Mouse (Mus musculus): ENCODE measurements around the gene Il1rl1. TPM values are rescaled to one million over a fixed set of nuclear protein-coding genes. Genes with fewer than 3 reads are reported as not detected.

Il1rl1 gene
- polyA plus RNA-seq, 1 experiment from 2014 or later, result 1.0 TPM

DNA sequence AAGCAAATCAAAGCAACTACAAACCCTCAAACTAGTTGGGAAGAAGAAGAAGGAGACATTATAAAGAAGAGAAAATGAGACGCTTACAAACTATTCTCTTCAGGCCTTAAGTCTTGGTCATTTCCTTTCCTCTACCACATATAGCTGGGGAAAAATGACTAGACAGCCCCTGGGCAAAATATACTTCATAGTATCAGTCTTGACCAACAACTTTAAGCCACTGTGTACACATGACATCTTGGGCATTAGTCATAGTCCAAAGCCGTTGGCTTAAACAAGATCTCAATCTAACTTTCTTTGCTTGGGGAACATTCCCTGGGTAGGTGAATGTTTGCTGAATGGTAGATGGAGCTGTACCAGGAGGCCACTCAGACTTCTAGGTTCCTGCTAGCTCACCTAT is 12.3 kb upstream of the Il1rl1 start:
- no peaks in the 10 kb centered on the region for H3K9me3 ChIP-seq (ENCODE audit: low read depth, low read length)
- DNase-seq (no peak), ATAC-seq (ENCODE audit: insufficient read depth) (no peak)
- H3K4me3 ChIP-seq (ENCODE audit: low read depth, low read length), result no peak overlapping the region
- no peak overlapping the region for H3K27ac ChIP-seq (ENCODE audit: low read depth)
- TF ChIP-seq CTCF (IDR thresholded peaks at IDR 0.05; ENCODE audit: low read depth), result no peak
- no peaks in the 10 kb centered on the region for H3K27me3 ChIP-seq (ENCODE audit: insufficient read depth, low read length)
- no peak overlapping the region for H3K4me2 ChIP-seq
- no peaks in the 10 kb centered on the region for H3K36me3 ChIP-seq (ENCODE audit: insufficient read depth)
- H3K4me1 ChIP-seq (ENCODE audit: insufficient read depth), result no peaks in the 10 kb centered on the region
- H3K9ac ChIP-seq, result no peak overlapping the region
- 80% methylated on average over 2 of the region's 2 CpGs for WGBS

DNA sequence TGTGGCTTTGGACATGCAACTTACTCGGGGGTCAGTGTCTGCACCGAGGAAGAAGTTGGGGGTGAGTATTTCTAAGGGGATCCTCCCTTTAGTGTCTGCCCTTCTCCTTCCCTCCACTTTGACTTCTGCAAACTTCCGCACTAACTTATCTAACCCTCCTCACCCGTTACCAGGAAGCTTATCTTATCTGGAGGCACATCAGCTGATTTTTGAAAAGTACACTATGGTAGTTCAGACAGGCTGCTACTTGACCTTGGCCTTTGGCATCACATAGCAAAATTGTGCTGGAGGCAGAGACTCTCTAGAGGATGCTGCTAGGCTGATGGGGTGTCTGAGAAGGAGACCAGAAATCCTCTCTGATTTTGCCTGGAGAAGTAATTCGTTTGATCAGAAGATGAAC is 10.9 kb upstream of the Il1rl1 start:
- no peak; the same call in 1 of the 2 replicates for ATAC-seq (ENCODE audit: insufficient read depth)
- Histone ChIP-seq H3K9ac (no peak overlapping the region), H3K4me3 (ENCODE audit: low read depth, low read length) (no peak overlapping the region), H3K27ac (ENCODE audit: low read depth) (no peak overlapping the region), H3K4me1 (ENCODE audit: insufficient read depth) (no peaks in the 10 kb centered on the region), H3K27me3 (ENCODE audit: insufficient read depth, low read length) (no peaks in the 10 kb centered on the region), H3K9me3 (ENCODE audit: low read depth, low read length) (no peaks in the 10 kb centered on the region), H3K36me3 (ENCODE audit: insufficient read depth) (no peaks in the 10 kb centered on the region), H3K4me2 (no peak overlapping the region)
- DNase-seq, result peak; percentile 30
- WGBS, result 22% methylated on average over 5 of the region's 5 CpGs
- TF ChIP-seq CTCF (IDR thresholded peaks at IDR 0.05; ENCODE audit: low read depth), result no peak

DNA sequence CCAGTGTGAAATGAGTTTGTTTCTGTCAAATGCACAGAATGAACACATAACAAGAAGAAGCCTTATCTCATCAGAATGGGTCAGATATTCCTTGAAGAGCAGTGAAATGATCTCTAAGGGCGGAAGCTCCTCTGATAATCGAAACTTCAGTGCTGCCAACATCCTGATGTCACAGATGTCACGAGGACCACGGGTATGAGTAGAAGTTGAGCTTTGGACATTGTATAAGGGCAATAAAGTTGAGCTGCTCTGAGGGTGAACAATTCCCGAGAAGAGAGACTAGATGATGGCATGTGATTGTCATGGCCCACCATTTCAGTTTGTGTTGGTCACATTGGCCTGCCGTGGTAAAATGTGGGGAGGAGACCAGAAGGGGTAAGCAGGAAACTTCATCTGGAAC is 5.5 kb upstream of the Il1rl1 start:
- no peak for TF ChIP-seq CTCF (IDR thresholded peaks at IDR 0.05; ENCODE audit: low read depth)
- Histone ChIP-seq H3K4me3 (ENCODE audit: low read depth, low read length) (no peak overlapping the region), H3K9me3 (ENCODE audit: low read depth, low read length) (no peaks in the 10 kb centered on the region), H3K27me3 (ENCODE audit: insufficient read depth, low read length) (no peaks in the 10 kb centered on the region), H3K4me2 (no peak overlapping the region), H3K36me3 (ENCODE audit: insufficient read depth) (no peaks in the 10 kb centered on the region), H3K9ac (no peak overlapping the region), H3K4me1 (ENCODE audit: insufficient read depth) (no peaks in the 10 kb centered on the region), H3K27ac (ENCODE audit: low read depth) (no peak overlapping the region)
- DNase-seq (no peak), ATAC-seq (ENCODE audit: insufficient read depth) (no peak)
- WGBS, result 73% methylated on average over 6 of the region's 6 CpGs

DNA sequence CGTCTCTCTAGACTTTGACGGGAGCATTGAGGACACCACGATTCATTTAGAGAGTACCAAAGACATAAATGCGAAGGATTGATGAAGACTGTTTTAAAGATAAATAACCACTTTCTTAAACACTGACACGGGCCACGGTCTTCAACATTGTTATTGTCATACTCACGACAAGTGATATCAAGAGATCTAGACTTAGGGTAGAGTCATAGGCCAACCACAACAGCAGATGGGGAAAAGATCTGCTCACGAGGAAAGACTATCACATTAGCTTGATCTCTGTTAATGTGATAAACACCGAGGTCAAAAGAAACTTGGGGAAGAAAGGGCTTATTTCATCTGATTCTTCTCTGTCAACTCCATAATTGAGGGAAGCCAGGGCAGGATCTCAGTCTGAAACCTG is 2.1 kb upstream of the Il1rl1 start:
- Histone ChIP-seq H3K4me3 (ENCODE audit: low read depth, low read length) (no peak overlapping the region), H3K4me2 (no peak overlapping the region), H3K4me1 (ENCODE audit: insufficient read depth) (no peaks in the 10 kb centered on the region), H3K36me3 (ENCODE audit: insufficient read depth) (no peaks in the 10 kb centered on the region), H3K27ac (ENCODE audit: low read depth) (no peak overlapping the region), H3K9me3 (ENCODE audit: low read depth, low read length) (no peaks in the 10 kb centered on the region), H3K9ac (no peak overlapping the region), H3K27me3 (ENCODE audit: insufficient read depth, low read length) (no peaks in the 10 kb centered on the region; the same call in 1 of the 2 replicates)
- WGBS, result 76% methylated on average over 9 of the region's 9 CpGs
- no peak for TF ChIP-seq CTCF (IDR thresholded peaks at IDR 0.05; ENCODE audit: low read depth)
- ATAC-seq (ENCODE audit: insufficient read depth), result no peak
- DNase-seq, result no peak

DNA sequence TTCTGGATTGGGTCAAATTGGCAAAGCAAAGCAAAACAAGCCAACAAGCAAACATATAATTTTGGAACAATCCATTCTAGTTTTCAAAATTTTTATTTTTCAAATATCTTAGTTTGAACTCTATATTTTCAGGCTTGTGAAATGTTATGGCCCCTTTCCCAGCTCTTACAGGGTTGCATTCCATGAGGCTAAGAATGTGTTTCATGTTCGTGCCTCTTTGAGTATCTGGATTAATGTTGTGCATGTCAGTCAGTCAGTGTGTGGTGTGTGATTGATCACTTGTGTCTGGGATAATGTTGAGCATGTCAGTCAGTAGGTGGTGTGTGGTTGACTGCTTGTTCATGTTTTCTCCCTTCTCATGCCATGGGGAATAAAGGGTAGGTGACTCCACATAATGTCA is 1.5 kb upstream of the Il1rl1 start:
- Histone ChIP-seq H3K27me3 (ENCODE audit: insufficient read depth, low read length) (no peaks in the 10 kb centered on the region; the same call in 1 of the 2 replicates), H3K36me3 (ENCODE audit: insufficient read depth) (no peaks in the 10 kb centered on the region), H3K4me1 (ENCODE audit: insufficient read depth) (no peaks in the 10 kb centered on the region), H3K4me3 (ENCODE audit: low read depth, low read length) (no peak overlapping the region), H3K27ac (ENCODE audit: low read depth) (no peak overlapping the region), H3K9me3 (ENCODE audit: low read depth, low read length) (no peaks in the 10 kb centered on the region), H3K9ac (no peak overlapping the region), H3K4me2 (no peak overlapping the region)
- no peak for ATAC-seq (ENCODE audit: insufficient read depth)
- 49% methylated on average over 1 of the region's 1 CpGs for WGBS
- no peak for DNase-seq
- TF ChIP-seq CTCF (IDR thresholded peaks at IDR 0.05; ENCODE audit: low read depth), result no peak

DNA sequence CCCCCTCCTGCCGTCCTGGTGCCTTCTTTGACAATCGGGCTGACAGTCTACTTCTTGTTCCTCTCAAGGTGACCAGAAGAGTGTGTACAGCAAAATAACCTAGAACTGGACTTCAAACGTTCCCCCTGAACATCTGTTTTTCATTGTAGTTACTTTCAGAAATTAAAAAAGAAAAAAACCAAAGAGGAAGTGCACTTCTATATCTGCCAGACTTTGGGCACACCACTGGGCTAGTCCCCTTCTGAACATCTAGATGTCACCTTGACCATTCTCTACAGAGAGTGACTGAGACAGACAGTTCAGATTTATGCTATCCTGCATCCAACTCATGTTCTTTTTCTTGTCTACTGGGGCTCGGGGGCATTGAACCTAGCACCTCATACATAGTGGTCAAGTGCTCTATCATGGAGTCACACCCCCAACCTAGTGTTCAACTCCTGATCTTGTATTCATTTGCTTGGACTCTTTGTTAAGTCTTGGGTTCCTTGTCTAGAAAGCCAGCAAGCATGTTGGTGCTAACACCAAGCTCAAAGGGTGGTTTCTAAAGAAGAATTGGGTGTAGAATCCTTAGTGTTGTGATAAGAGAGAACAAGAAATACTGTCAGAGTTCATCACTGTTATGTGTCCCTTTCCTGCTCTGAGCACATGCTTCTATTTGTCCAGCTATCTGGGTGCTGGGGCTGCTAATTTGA is 919 bp downstream of the Il1rl1 start:
- ATAC-seq (ENCODE audit: insufficient read depth) (no peak), DNase-seq (no peak)
- no peaks in the 10 kb centered on the region for H3K36me3 ChIP-seq (ENCODE audit: insufficient read depth)
- H3K27ac ChIP-seq (ENCODE audit: low read depth), result no peak overlapping the region
- no peaks in the 10 kb centered on the region; the same call in 1 of the 2 replicates for H3K27me3 ChIP-seq (ENCODE audit: insufficient read depth, low read length)
- H3K4me3 ChIP-seq (ENCODE audit: low read depth, low read length), result no peak overlapping the region
- H3K9ac ChIP-seq, result no peak overlapping the region
- H3K4me1 ChIP-seq (ENCODE audit: insufficient read depth), result no peaks in the 10 kb centered on the region
- H3K4me2 ChIP-seq, result no peak overlapping the region
- H3K9me3 ChIP-seq (ENCODE audit: low read depth, low read length), result no peaks in the 10 kb centered on the region
- WGBS, result 63% methylated on average over 4 of the region's 4 CpGs
- TF ChIP-seq CTCF (IDR thresholded peaks at IDR 0.05; ENCODE audit: low read depth), result no peak

DNA sequence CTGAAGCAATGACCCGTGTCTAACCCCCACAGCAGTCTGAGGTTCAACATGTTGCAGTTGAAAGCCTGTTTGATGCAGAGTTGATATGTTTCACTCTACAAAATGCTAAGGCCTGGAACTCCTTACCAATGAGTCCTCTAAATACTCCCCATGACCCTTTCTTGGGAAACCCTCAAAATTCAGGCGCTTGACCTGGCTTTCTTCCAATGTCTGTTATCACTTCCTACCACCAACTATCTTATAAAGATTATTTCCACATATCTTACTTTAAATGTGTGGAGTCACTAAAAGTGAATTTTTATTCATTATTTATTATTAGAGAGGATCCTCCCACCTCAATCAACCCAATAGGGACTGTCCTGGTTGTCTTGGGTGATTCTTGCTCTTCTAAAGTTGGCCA is 2.8 kb downstream of the Il1rl1 start:
- no peak overlapping the region for H3K9ac ChIP-seq
- H3K4me2 ChIP-seq, result no peak overlapping the region
- DNase-seq (no peak), ATAC-seq (ENCODE audit: insufficient read depth) (no peak)
- 77% methylated on average over 2 of the region's 2 CpGs for WGBS
- no peak for TF ChIP-seq CTCF (IDR thresholded peaks at IDR 0.05; ENCODE audit: low read depth)
- H3K36me3 ChIP-seq (ENCODE audit: insufficient read depth), result no peaks in the 10 kb centered on the region
- H3K4me3 ChIP-seq (ENCODE audit: low read depth, low read length), result no peak overlapping the region
- no peaks in the 10 kb centered on the region for H3K4me1 ChIP-seq (ENCODE audit: insufficient read depth)
- no peak overlapping the region for H3K27ac ChIP-seq (ENCODE audit: low read depth)
- no peaks in the 10 kb centered on the region; the same call in 1 of the 2 replicates for H3K27me3 ChIP-seq (ENCODE audit: insufficient read depth, low read length)
- no peaks in the 10 kb centered on the region for H3K9me3 ChIP-seq (ENCODE audit: low read depth, low read length)
